Mouse (Mus musculus): ENCODE measurements around the gene Gpr31b. TPM values are rescaled to one million over a fixed set of nuclear protein-coding genes. Genes with fewer than 3 reads are reported as not detected.

Gene Gpr31b
- total RNA-seq (2023), result not detected

DNA sequence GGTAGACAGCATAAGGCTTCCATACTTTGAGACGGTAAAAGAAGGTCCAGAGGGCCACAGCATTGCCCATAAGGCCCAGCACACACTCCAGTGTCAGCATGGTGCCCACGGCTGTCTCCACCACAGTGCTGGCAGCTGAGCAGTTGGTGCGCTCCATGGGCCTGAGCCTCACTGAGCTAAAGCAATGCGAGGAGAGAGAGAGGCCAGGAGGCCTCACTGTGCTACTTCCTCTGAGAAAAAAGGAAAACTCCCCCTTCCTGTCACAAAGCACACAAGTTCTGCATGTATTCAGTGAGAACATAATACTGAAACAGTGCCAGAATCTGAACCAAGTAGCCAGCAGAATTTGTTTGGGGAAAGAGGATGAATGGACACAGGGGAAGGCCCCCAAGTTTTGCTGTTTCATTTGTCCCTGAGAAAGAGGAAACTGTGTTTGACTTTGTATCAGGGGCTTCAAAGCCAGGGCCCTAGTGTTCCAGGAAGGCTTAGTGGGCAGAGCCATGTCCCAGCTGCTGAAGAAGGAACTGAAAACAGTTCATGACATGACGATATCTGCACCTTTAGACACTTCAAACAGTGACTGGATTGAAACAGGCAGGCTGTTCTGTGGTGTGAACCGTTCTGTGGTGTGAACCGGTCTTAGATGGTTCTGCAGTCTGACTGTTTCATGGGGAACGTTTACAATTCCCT lies at the start of gene Gpr31b:
Gene Gpr31b, minus strand, starts transcription at position 173 of the 690 bp plus-strand sequence.

DNA sequence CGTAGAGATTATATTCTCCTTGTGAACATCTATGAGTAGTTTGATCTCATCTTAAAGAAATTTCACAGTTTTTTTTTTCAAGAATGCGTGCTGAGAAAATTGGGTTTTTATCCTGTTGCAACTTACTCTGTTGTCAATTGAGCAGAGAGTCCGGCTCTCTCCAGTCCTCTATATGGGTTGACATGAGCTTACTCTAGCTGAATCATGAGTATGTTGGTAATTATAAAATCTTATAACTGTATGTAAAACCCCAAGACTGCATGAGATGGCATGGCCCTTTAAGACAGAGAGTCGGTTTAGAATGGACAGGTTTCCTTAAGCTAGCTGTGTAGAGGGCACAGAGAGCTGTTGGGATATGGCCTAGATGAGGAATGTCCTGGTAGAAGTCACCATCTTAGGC lies 8.7 kb upstream of the Gpr31b start, which contains the start of gene Tcp10b:
Gene Tcp10b, plus strand, starts transcription at position 301 of the 400 bp plus-strand sequence.

GRCm38 (mm10) chr17:13006546-13006945 lies 45.5 kb downstream of the Gpr31b start, which contains the start of gene Sod2:
Gene Sod2 (plus strand): TSS chr17:13006846.

Other genes starting within 250 kb of the Gpr31b start
- not detected for gene Mas1, start 184.2 kb downstream of the Gpr31b start, total RNA-seq (2023)
- not detected for gene Mrgprh, start 176.3 kb downstream of the Gpr31b start, total RNA-seq (2023)
- 3.3 TPM for gene Pnldc1, start 142.1 kb downstream of the Gpr31b start, total RNA-seq (2023)
- 181 TPM for gene Tcp1, start 136.6 kb downstream of the Gpr31b start, total RNA-seq (2023)
- gene Mrpl18, start 136.0 kb downstream of the Gpr31b start, total RNA-seq (2023), result 46.6 TPM
- gene Acat3, start 111.7 kb downstream of the Gpr31b start, total RNA-seq (2023), result 0.50 TPM
- 23.7 TPM for gene Acat2, start 91.5 kb downstream of the Gpr31b start, total RNA-seq (2023)
- gene Wtap, start 58.1 kb downstream of the Gpr31b start, total RNA-seq (2023), result 114 TPM
- 62.5 TPM for gene Sod2, start 45.5 kb downstream of the Gpr31b start, total RNA-seq (2023)
- not detected for gene Tcp10b, start 8.8 kb upstream of the Gpr31b start, total RNA-seq (2023)
- not detected for gene Unc93a, start 79.5 kb upstream of the Gpr31b start, total RNA-seq (2023)
- not detected for gene Smok2a, start 168.9 kb upstream of the Gpr31b start, total RNA-seq (2023)
- not detected for gene Smok2b, start 178.0 kb upstream of the Gpr31b start, total RNA-seq (2023)

Data from CD4-positive naive resting alpha-beta T cell, adult 57 days (primary cell).